Mouse (Mus musculus) gastrocnemius, adult 2 months (tissue): ENCODE measurements around the gene Stip1. TPM values are rescaled to one million over a fixed set of nuclear protein-coding genes. Genes with fewer than 3 reads are reported as not detected.
A peak's percentile ranks its signal among the peaks of the same experiment; 100 is the strongest.

Experiments used
- DNase-seq: peaks from one replicate; pipeline ENCODE4 v3.0.0; 2022
- H3K27ac ChIP-seq: fragments of 200-600 bp; 2 replicates; pipeline ENCODE4 v1.8.1; 2022; ENCODE audit warnings: mild to moderate bottlenecking
- H3K4me3 ChIP-seq: fragments of 200-600 bp; 2 replicates; pipeline ENCODE4 v1.8.1; 2022; ENCODE audit warnings: mild to moderate bottlenecking, moderate library complexity
- CTCF ChIP-seq: fragments of 200-600 bp; IDR thresholded peaks from 2 replicates; pipeline ENCODE4 v1.8.1; 2022; ENCODE audit warnings: antibody characterized with exemption, mild to moderate bottlenecking, moderate library complexity
- intact Hi-C: fragments of 180-260 bp; cut with DNase I; formaldehyde crosslinking; loops from one replicate; pipeline ENCODE4 v1.15.1; 2025
- total RNA-seq, 2 experiments: library from RNA; stranded (reverse); gene quantifications; 2 replicates each; pipeline ENCODE4 v1.2.3; 2021

The Stip1 gene
- total RNA-seq, 2 experiments from 2014 or later: 89.9 to 125 TPM

- intact Hi-C loops: no loop called here
- no peak for TF ChIP-seq CTCF
- DNase-seq: no peak
- Histone ChIP-seq H3K27ac (no peak overlapping the region), H3K4me3 (peak overlapping the region; percentile 50; the same call in 1 of the 2 replicates)
Observed at GRCm38 (mm10) chr19:7070775-7071174, 31.0 kb upstream of the Stip1 start.

GRCm38 (mm10) chr19:7069781-7070763 lies 30.3 kb upstream of the Stip1 start:
- Histone ChIP-seq H3K27ac (peak overlapping the region; percentile 40; the same call in 1 of the 2 replicates), H3K4me3 (peak overlapping the region; percentile 50)
- DNase-seq: peak; percentile 67
- intact Hi-C loops: loop anchor here (2.0 to 10.0 kb wide), 2 partner anchors 91 to 345 kb away; partner anchors contain the start of gene 2700081O15Rik
- no peak for TF ChIP-seq CTCF

GRCm38 (mm10) chr19:7068661-7069531 lies 29.1 kb upstream of the Stip1 start:
- Histone ChIP-seq H3K27ac (no peak overlapping the region), H3K4me3 (no peak overlapping the region)
- peak; percentile 56 for DNase-seq
- intact Hi-C loops: loop anchor here (1.0 to 10.0 kb wide), 3 partner anchors 92 to 346 kb away; partner anchors contain the start of gene 2700081O15Rik
- 0 out of 2 replicates have a peak, but pooled peaks have one; percentile 2 for TF ChIP-seq CTCF

DNA sequence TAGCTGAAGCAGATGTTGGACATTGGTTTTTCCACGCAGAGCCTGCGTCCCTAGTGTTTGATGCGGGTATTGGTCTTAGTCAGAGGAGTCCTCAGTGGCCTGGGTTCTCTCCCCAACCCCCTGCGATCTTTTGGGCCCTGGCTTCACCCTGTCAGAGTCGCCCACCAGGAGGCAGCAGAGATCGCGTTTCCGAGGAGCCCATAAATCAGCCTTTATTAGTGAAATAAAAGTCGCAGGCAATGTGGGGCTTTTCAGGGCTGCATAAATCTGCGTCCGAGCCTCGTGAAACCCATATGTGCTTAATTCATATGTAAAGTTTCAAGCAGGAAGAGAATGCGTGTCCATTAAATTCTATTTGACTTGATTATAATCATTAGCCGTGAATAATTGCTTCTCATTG lies 28.4 kb upstream of the Stip1 start:
- TF ChIP-seq CTCF: peak; percentile 93
- intact Hi-C loops: loop anchor here (1.0 to 10.0 kb wide), 3 partner anchors 93 to 347 kb away; partner anchors contain the start of gene 2700081O15Rik
- Histone ChIP-seq H3K4me3 (peak overlapping the region; percentile 9; the same call in 1 of the 2 replicates), H3K27ac (no peak overlapping the region; the same call in 1 of the 2 replicates)
- peak; percentile 86 for DNase-seq

DNA sequence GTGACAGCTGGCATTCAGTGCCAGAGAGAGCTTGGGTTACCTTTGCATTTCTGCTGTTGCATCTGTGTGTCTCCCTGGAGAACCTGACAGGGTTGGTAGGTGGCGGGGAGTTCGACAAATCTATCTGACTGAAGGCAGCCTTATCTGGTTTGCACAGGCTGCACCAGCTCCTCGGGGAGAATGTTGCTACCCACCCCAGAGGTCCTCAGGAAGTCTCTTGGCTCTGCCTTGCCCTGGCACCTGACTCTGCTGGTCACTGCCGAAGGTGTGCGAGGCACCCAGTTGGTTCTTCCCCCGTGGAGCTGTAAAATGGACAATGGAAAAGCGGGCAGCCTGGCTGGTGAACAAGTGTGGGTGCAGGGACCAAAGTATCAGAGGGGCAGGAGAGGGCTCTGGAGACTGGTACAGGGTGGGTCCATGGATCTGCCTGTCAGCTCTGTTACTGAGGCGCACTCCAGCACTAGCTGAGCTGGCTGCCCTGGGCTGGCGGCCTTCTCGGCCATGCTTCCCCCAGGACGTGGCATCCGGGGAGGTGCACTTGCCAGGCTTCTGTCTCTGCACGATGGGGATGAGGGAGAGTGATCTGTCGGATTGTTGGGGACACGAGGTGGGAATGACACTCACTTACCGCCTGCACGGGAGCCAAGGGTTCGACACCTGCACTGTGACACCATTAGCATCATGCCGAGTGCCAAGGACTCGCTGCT lies 27.7 kb upstream of the Stip1 start:
- intact Hi-C loops: loop anchor here (1.0 to 10.0 kb wide), 3 partner anchors 93 to 347 kb away; partner anchors contain the start of gene 2700081O15Rik
- Histone ChIP-seq H3K27ac (no peak overlapping the region), H3K4me3 (no peak overlapping the region)
- no peak for DNase-seq
- TF ChIP-seq CTCF: no peak

DNA sequence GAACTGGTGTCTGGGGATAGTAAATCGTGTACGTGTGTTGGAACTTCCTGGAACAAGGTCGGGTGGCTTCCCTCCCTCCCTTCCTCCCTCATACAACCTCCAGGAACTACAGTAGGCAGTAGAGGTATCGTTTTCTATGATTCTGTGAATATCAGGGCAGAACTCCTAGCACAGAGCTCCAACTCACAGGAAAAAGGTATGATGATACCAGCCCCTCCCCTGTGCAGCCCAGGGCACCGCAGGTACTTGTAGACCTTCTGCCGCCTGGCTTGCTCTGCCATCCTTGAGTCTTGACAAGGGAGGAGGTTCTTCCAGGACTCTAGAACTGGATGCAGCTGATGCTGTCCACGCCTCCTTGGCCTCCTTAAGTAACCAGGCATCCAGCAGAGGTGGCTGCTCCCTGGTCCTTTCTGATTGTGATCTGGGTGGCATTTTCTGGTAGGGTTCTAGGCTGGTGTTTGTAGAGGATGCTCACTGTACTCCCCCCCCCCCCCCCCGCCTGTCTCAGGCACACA lies 27.1 kb upstream of the Stip1 start:
- Histone ChIP-seq H3K4me3 (no peak overlapping the region), H3K27ac (0 out of 2 replicates have a peak overlapping the region, but pooled peaks have one; percentile 0)
- intact Hi-C loops: loop anchor here (10.0 kb wide), 1 partner anchor 348 kb away; the partner anchor contains the start of gene 2700081O15Rik
- no peak for TF ChIP-seq CTCF
- no peak for DNase-seq

DNA sequence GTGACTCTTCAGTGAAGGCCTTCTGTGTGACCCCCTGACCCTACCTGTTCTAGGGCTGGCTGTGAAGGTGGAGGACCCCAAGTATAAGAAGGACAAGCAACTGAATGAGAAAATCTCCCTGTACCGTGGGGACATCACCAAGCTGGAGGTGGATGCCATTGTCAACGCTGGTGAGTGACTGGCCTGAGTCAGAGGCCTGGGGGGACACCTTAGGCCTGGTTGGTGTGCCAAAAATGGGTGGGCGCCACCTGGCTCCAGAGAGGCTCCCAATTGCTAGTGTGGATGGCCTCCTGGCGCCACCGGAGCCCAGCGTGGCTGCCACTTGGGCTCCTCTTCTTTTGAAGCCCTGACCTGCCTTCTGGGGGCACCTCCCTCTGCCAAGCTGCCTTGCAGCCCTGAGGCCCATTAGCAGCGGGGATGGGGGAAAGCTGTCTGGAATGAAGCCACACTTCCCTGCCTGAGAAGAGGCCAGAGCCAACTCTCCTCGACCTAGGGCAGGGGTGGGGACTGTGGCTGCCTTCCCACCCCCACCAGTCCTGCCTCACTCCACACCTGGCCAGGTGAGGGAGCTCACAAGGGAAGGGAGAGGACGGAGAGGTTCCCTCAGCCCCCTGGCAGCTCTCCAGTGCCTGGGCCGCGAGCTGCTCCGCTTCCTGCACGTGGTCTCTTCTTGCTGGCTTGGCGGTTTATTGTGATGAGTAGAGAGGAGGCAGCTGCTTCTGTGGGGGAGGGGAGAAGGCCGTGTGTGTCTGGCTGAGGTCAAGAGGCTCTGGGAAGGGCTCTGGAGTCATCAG lies 26.5 kb upstream of the Stip1 start:
- Histone ChIP-seq H3K27ac (0 out of 2 replicates have a peak overlapping the region, but pooled peaks have one; percentile 0), H3K4me3 (no peak overlapping the region)
- TF ChIP-seq CTCF: no peak
- intact Hi-C loops: loop anchor here (10.0 kb wide), 1 partner anchor 349 kb away; the partner anchor contains the start of gene 2700081O15Rik
- DNase-seq: peak; percentile 68

- intact Hi-C loops: loop anchor here (1.0 to 10.0 kb wide), 2 partner anchors 132 to 350 kb away; partner anchors contain the start of gene 2700081O15Rik
- DNase-seq: peak; percentile 86
- peak; percentile 96 for TF ChIP-seq CTCF
- Histone ChIP-seq H3K4me3 (no peak overlapping the region), H3K27ac (no peak overlapping the region)
Observed at GRCm38 (mm10) chr19:7064571-7064970, 24.8 kb upstream of the Stip1 start.

GRCm38 (mm10) chr19:7062916-7063315 lies 23.1 kb upstream of the Stip1 start:
- Histone ChIP-seq H3K4me3 (no peak overlapping the region), H3K27ac (peak overlapping the region; percentile 66)
- no peak for TF ChIP-seq CTCF
- peak; percentile 75 for DNase-seq
- intact Hi-C loops: loop anchor here (10.0 kb wide), 1 partner anchor 352 kb away; the partner anchor contains the start of gene 2700081O15Rik

DNA sequence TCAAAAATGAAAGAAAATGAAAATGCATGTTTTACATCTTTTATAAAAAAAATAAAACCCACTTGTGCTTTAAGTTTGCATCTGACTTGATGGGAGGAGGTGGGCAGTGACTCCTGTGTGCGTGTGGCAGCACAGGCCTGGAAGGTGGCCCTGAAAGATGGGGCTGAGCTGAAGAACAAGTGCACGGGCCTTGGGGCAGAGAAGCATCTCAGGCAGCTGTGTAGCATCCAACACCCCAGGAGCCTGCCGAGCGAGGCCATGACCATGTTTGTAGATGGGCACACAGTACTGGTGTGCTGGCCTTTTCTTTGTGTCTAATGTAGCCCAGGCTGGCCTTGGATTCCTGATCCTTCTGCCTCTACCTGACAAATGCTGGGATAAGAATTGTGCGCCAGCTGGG lies 22.3 kb upstream of the Stip1 start:
- intact Hi-C loops: loop anchor here (10.0 kb wide), 1 partner anchor 353 kb away; the partner anchor contains the start of gene 2700081O15Rik
- no peak for DNase-seq
- Histone ChIP-seq H3K4me3 (no peak overlapping the region), H3K27ac (no peak overlapping the region)
- no peak for TF ChIP-seq CTCF
